Mouse (Mus musculus) limb, embryonic 11.5 days (tissue): ENCODE results near the gene Mtcp1. TPM values are rescaled to one million over a fixed set of nuclear protein-coding genes. Genes with fewer than 3 reads are reported as not detected.

ENCODE experiments used
- ATAC-seq: fragments of 200-750 bp; cut with Nextera tagmentation; 2 replicates; pipeline ENCODE4 v1.8.0; 2017; ENCODE audit warnings: low read depth; ENCODE audit not compliant: insufficient number of reproducible peaks, low FRiP score, low TSS enrichment
- DNase-seq: peaks from one replicate; pipeline ENCODE4 v3.0.0-alpha.2; 2015; ENCODE audit warnings: low spot score
- H3K27ac ChIP-seq: fragments of 300-500 bp; sonication (generic); replicated peaks from 2 replicates; pipeline ENCODE4 v1.5.1; 2014; ENCODE audit warnings: low read depth, mild to moderate bottlenecking, low read length
- H3K27me3 ChIP-seq: fragments of 300-500 bp; sonication (generic); 2 replicates; pipeline ENCODE4 v1.6.1; 2014; ENCODE audit warnings: mild to moderate bottlenecking, low read length, mixed read lengths; ENCODE audit not compliant: control insufficient read depth, insufficient read depth
- H3K36me3 ChIP-seq: fragments of 300-500 bp; sonication (generic); 2 replicates; pipeline ENCODE4 v1.6.1; 2014; ENCODE audit warnings: mild to moderate bottlenecking, low read length, moderate library complexity, mixed read lengths; ENCODE audit not compliant: control insufficient read depth, insufficient read depth
- H3K4me1 ChIP-seq: fragments of 300-500 bp; sonication (generic); 2 replicates; pipeline ENCODE4 v1.6.1; 2014; ENCODE audit warnings: low read length, mixed read lengths; ENCODE audit not compliant: control insufficient read depth, insufficient read depth
- H3K4me2 ChIP-seq: fragments of 300-500 bp; sonication (generic); 2 replicates; pipeline ENCODE4 v1.6.1; 2014; ENCODE audit warnings: low read depth, mild to moderate bottlenecking, moderate library complexity; ENCODE audit not compliant: severe bottlenecking
- H3K4me3 ChIP-seq: fragments of 300-500 bp; sonication (generic); 2 replicates; pipeline ENCODE4 v1.5.1; 2014; ENCODE audit warnings: low read depth, low read length
- H3K9ac ChIP-seq: fragments of 300-500 bp; sonication (generic); 2 replicates; pipeline ENCODE4 v1.6.1; 2014; ENCODE audit warnings: mild to moderate bottlenecking, low read length
- H3K9me3 ChIP-seq: fragments of 300-500 bp; sonication (generic); 2 replicates; pipeline ENCODE4 v1.6.1; 2016; ENCODE audit warnings: low read length; ENCODE audit not compliant: control insufficient read depth
- WGBS: fragments of 180-500 bp; shearing (Covaris S2); extraction: QIAGEN DNeasy Blood & Tissue Kit; methylation state at CpG from one replicate; pipeline ENCODE4 v1.1.7; 2014; 5-methylcytosine and 5-hydroxymethylcytosine counted together
- polyA plus RNA-seq: library from polyadenylated mRNA; unstranded; fragments of >200 nt; fragmentation: Nextera tagmentation; extraction: Ambion mirVana; gene quantifications from 2 replicates; pipeline ENCODE4 v1.2.1, GENCODE M21; 2014

The Mtcp1 gene
- polyA plus RNA-seq, 1 experiment from 2014 or later = 10.2 TPM

DNA sequence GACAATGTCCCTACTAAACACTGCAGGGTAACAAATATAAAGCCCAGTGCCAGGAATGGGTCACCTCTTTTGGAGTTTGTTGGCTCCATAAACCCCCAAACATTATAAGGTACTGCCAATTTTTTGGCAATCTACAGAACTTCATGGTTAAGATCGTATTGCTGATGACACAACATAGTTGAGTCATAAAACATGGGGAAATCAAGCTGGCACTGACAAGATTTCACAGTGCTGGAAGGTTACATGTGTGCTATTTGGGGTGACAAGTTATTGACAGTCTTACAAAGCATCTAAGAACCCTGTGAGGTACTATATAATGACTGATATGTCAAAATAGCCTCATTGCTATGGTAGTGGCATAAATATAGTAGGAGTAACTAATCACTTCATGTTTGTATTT lies 35.2 kb downstream of the Mtcp1 start:
- Histone ChIP-seq H3K4me3 (no peak overlapping the region), H3K27me3 (no peaks in the 10 kb centered on the region), H3K4me1 (no peaks in the 10 kb centered on the region), H3K9me3 (no peaks in the 10 kb centered on the region), H3K36me3 (no peaks in the 10 kb centered on the region), H3K27ac (no peak overlapping the region), H3K4me2 (no peak overlapping the region), H3K9ac (no peak overlapping the region)
- ATAC-seq = no peak
- DNase-seq = no peak
- 85% methylated on average over 1 of the region's 1 CpGs for WGBS

DNA sequence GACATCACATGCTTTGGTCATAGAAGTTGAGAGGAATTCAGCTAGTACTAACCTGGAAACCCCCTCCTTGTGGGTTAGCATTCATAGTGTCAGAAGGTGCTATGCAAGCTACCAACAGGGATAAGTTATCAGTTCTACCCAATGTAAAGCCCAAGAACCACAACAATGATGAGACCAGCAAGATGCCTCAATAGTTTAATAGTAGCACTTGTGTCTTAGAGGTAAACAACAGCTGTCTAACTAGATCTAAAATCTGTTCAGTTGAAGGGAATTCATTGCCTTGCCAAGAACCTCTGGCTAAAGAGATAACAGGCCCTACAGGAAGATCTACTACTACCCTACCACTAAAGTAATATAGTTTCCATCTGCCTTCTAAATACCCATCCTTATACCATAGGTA lies 39.6 kb downstream of the Mtcp1 start:
- Histone ChIP-seq H3K4me1 (no peaks in the 10 kb centered on the region), H3K4me2 (no peak overlapping the region), H3K27ac (no peak overlapping the region), H3K4me3 (no peak overlapping the region), H3K9ac (no peak overlapping the region), H3K36me3 (no peaks in the 10 kb centered on the region), H3K27me3 (no peaks in the 10 kb centered on the region), H3K9me3 (no peaks in the 10 kb centered on the region)
- ATAC-seq (no peak), DNase-seq (no peak)

- no peaks in the 10 kb centered on the region for H3K4me1 ChIP-seq
- no peak overlapping the region for H3K9ac ChIP-seq
- no peaks in the 10 kb centered on the region for H3K9me3 ChIP-seq
- H3K4me3 ChIP-seq = no peak overlapping the region
- no peaks in the 10 kb centered on the region for H3K27me3 ChIP-seq
- 91% methylated on average over 2 of the region's 2 CpGs for WGBS
- ATAC-seq (no peak), DNase-seq (no peak)
- H3K27ac ChIP-seq = no peak overlapping the region
- no peaks in the 10 kb centered on the region for H3K36me3 ChIP-seq
- no peak overlapping the region for H3K4me2 ChIP-seq
Observed at GRCm38 (mm10) chrX:75372666-75373425, 43.5 kb downstream of the Mtcp1 start.

GRCm38 (mm10) chrX:75370197-75370596 lies 46.2 kb downstream of the Mtcp1 start:
- DNase-seq = no peak
- H3K27ac ChIP-seq = no peak overlapping the region
- H3K4me1 ChIP-seq = no peaks in the 10 kb centered on the region
- H3K36me3 ChIP-seq = no peaks in the 10 kb centered on the region
- ATAC-seq = no peak
- H3K27me3 ChIP-seq = no peaks in the 10 kb centered on the region
- H3K9ac ChIP-seq = no peak overlapping the region
- H3K4me3 ChIP-seq = no peak overlapping the region
- no peak overlapping the region for H3K4me2 ChIP-seq
- H3K9me3 ChIP-seq = no peaks in the 10 kb centered on the region

Other genes starting within 250 kb of the Mtcp1 start
- gene Fundc2, start 34.2 kb downstream of the Mtcp1 start, polyA plus RNA-seq = 46.9 and 54.6 TPM in 2 replicates
- 1.2 and 1.6 TPM in 2 replicates for gene F8, start 34.0 kb downstream of the Mtcp1 start, polyA plus RNA-seq
- 16.3 and 17.0 TPM in 2 replicates for gene Cmc4, start within 50 bp of the Mtcp1 start, polyA plus RNA-seq
- 72.7 and 74.8 TPM in 2 replicates for gene Brcc3, start within 50 bp of the Mtcp1 start, polyA plus RNA-seq
- gene Vbp1, start 97.7 kb upstream of the Mtcp1 start, polyA plus RNA-seq = 163 and 169 TPM in 2 replicates
- 3.9 and 4.8 TPM in 2 replicates for gene Rab39b, start 161.6 kb upstream of the Mtcp1 start, polyA plus RNA-seq